Mouse (Mus musculus) olfactory bulb, adult 2 months (tissue): Measurements from ENCODE around the gene Dock4. TPM values are rescaled to one million over a fixed set of nuclear protein-coding genes. Genes with fewer than 3 reads are reported as not detected.

Experiments used
- H3K27ac ChIP-seq: fragments of 200-500 bp; 2 replicates; pipeline ENCODE4 v1.5.1; 2012; ENCODE audit warnings: low read depth, low read length; ENCODE audit not compliant: insufficient read depth
- H3K4me1 ChIP-seq: fragments of 200-500 bp; 2 replicates; pipeline ENCODE4 v1.6.1; 2012; ENCODE audit warnings: low read length; ENCODE audit not compliant: control insufficient read depth, insufficient read depth
- H3K4me3 ChIP-seq: fragments of 200-500 bp; 2 replicates; pipeline ENCODE4 v1.5.1; 2012; ENCODE audit warnings: mild to moderate bottlenecking, low read depth, low read length, moderate library complexity; ENCODE audit not compliant: insufficient read depth
- CTCF ChIP-seq: fragments of 200-500 bp; IDR thresholded peaks from 2 replicates; pipeline ENCODE4 v1.5.1; 2012; ENCODE audit warnings: low read depth, mild to moderate bottlenecking, low read length, moderate library complexity; ENCODE audit not compliant: insufficient read depth
- POLR2A ChIP-seq: fragments of 200-500 bp; IDR thresholded peaks from 2 replicates; pipeline ENCODE4 v1.6.1; 2012; ENCODE audit warnings: mild to moderate bottlenecking, low read depth, low read length, moderate library complexity; ENCODE audit not compliant: insufficient read depth
- WGBS: fragments of 180-500 bp; shearing (Covaris S2); methylation state at CpG from one replicate; pipeline ENCODE4 v1.1.7; 2018; 5-methylcytosine and 5-hydroxymethylcytosine counted together
- polyA plus RNA-seq: library from polyadenylated mRNA; stranded (reverse); fragments of >200 nt; gene quantifications from 2 replicates; pipeline ENCODE4 v1.2.4, GENCODE M21; 2012; ENCODE audit warnings: low replicate concordance; ENCODE audit not compliant: missing spikeins, insufficient read depth, insufficient read length

Dock4 gene
- polyA plus RNA-seq, 1 experiment, result not detected

- no peak for TF ChIP-seq POLR2A
- TF ChIP-seq CTCF, result no peak
- no peak overlapping the region for H3K27ac ChIP-seq
- H3K4me3 ChIP-seq, result no peak overlapping the region
- no peaks in the 10 kb centered on the region for H3K4me1 ChIP-seq
- WGBS, result 75% methylated on average over 1 of the region's 1 CpGs
These were observed 443.1 kb downstream of the Dock4 start for GRCm38 (mm10) chr12:40888829-40889228.

- no peak overlapping the region for H3K27ac ChIP-seq
- WGBS, result 89% methylated on average over 3 of the region's 3 CpGs
- no peaks in the 10 kb centered on the region for H3K4me1 ChIP-seq
- TF ChIP-seq POLR2A (no peak), CTCF (no peak)
- no peak overlapping the region for H3K4me3 ChIP-seq
These were observed 443.8 kb downstream of the Dock4 start for GRCm38 (mm10) chr12:40889534-40889933.

GRCm38 (mm10) chr12:40891168-40891567 lies 445.4 kb downstream of the Dock4 start:
- TF ChIP-seq POLR2A (no peak), CTCF (no peak)
- Histone ChIP-seq H3K27ac (no peak overlapping the region), H3K4me1 (no peaks in the 10 kb centered on the region), H3K4me3 (no peak overlapping the region)

GRCm38 (mm10) chr12:40893741-40894140 lies 448.0 kb downstream of the Dock4 start:
- no peaks in the 10 kb centered on the region for H3K4me1 ChIP-seq
- H3K4me3 ChIP-seq, result no peak overlapping the region
- no peak overlapping the region for H3K27ac ChIP-seq
- WGBS, result 49% methylated on average over 5 of the region's 7 CpGs
- no peak for TF ChIP-seq CTCF
- TF ChIP-seq POLR2A, result no peak

- Histone ChIP-seq H3K27ac (no peak overlapping the region), H3K4me3 (no peak overlapping the region), H3K4me1 (no peaks in the 10 kb centered on the region)
- WGBS, result 85% methylated on average over 5 of the region's 5 CpGs
- TF ChIP-seq CTCF (no peak), POLR2A (no peak)
These were observed 448.9 kb downstream of the Dock4 start for GRCm38 (mm10) chr12:40894695-40895094.

Other genes with a start within 250 kb of the Dock4 start
- gene Lsmem1, start 246.5 kb upstream of the Dock4 start, polyA plus RNA-seq, result not detected in 2 replicates
- not detected in 2 replicates for gene Ifrd1, start 197.4 kb upstream of the Dock4 start, polyA plus RNA-seq
- not detected in 2 replicates for gene Zfp277, start 50 bp upstream of the Dock4 start, polyA plus RNA-seq